Mouse (Mus musculus): ENCODE measurements around the gene Dock2. TPM values are rescaled to one million over a fixed set of nuclear protein-coding genes. Genes with fewer than 3 reads are reported as not detected.

The Dock2 gene
- total RNA-seq, 2 experiments from 2014 or later = 153 to 218 TPM

GRCm38 (mm10) chr11:34228758-34229364 lies 554.8 kb downstream of the Dock2 start:
- ATAC-seq (ENCODE audit: poor library complexity, severe bottlenecking) = peak; percentile 51

- no peak for ATAC-seq (ENCODE audit: poor library complexity, severe bottlenecking)
Measured at GRCm38 (mm10) chr11:34227180-34227579, 556.5 kb downstream of the Dock2 start.

DNA sequence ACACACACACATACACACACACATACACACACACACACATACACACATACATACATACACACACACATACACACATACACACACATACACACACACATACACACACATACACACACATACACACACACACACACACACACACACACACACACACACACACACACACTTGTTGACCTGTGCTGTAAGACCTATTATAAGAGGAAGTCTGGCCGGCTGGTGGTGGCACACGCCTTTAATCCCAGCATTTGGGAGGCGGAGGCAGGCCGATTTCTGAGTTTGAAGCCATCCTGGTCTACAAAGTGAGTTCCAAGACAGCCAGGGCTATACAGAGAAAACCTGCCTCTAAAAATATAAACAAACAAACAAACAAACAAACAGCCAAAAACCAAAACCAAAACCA lies 563.1 kb downstream of the Dock2 start:
- peak; percentile 73 for ATAC-seq (ENCODE audit: poor library complexity, severe bottlenecking)

DNA sequence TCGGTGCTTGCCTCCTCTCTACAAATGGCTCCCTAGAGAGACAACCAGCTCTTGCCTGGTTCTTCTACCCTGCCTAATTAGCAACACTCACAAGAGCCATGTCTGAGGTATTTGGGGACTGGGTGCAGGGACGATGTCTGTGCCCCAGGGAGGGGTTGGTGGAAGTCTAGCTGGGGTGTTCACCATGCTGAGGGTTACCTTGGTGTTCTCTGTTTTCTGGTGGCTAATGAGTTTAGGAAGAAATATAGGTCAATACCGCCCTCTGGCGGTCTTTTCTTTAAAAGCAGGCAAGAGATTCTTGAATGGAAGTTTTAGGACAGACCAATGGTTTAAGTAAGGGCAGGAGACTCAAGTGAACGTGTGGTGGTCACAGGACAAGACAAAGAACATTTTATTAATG lies 570.8 kb downstream of the Dock2 start:
- peak; percentile 35; the same call in 1 of the 2 replicates for ATAC-seq (ENCODE audit: poor library complexity, severe bottlenecking)

DNA sequence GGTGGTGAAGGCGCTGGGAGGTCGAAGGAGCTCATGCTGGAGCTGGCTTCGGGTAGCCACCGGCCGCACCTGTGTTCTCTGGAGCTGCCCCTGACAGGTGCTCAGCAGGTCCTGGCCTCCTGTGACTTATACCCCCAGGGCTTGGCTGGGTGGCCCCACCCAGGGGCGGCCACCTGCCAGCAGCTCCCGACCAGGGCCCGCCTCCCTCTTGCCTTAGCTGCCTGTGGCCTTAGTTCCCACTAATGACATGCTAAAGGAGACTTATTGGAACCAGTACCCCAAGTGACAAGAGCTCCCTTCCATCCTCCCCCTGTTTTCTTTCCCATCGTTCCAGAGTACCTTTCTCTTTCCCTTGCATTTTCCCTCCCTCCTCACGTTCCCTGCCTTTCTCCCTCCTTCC lies 575.7 kb downstream of the Dock2 start, which contains the start of gene Foxi1:
Foxi1 (minus strand) TSS at position 101 of the 400 bp plus-strand sequence.
- no peak for ATAC-seq (ENCODE audit: poor library complexity, severe bottlenecking)

DNA sequence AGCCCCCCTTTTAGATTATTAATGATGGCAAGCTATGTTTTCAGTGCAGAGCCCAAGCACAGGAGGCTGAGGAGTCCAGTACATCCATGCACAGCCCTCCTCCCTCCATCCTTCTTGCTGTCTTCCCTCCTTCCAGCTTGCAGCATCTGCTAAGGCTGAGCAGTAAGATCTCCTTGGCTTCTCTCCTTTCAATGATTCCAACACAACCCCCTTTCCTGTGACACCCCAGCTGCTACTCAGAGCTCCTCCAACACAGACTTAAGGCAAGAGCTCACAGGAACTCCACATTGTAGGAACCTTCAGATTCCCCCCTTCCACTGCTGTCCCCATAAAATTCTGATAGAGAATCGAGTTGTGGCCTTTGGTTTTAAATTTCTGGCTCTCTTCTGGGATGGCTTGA lies 580.9 kb downstream of the Dock2 start:
- no peak for ATAC-seq (ENCODE audit: poor library complexity, severe bottlenecking)

DNA sequence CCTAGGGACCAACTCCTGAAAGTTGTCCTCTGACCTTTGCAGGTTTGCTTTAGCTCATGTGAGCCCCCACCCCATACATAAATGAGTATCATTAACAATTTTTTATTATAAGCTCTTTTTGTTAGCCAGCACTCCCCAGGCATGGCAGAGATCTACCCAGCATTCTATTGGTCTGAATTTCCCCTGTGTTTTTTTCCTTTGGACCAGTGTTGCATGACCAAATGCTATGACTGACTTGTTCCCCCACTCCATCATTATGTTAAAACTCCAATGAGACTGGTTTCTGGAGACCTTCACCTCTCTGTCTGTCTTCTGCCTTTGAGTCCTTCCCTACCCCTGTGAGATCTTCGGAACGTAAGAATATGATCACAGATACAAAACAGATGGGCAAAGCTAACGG lies 588.5 kb downstream of the Dock2 start:
- no peak for ATAC-seq (ENCODE audit: poor library complexity, severe bottlenecking)

GRCm38 (mm10) chr11:34194158-34194941 lies 589.3 kb downstream of the Dock2 start:
- ATAC-seq (ENCODE audit: poor library complexity, severe bottlenecking) = no peak

- ATAC-seq (ENCODE audit: poor library complexity, severe bottlenecking) = no peak
Measured at GRCm38 (mm10) chr11:34193658-34194057, 590.0 kb downstream of the Dock2 start.

DNA sequence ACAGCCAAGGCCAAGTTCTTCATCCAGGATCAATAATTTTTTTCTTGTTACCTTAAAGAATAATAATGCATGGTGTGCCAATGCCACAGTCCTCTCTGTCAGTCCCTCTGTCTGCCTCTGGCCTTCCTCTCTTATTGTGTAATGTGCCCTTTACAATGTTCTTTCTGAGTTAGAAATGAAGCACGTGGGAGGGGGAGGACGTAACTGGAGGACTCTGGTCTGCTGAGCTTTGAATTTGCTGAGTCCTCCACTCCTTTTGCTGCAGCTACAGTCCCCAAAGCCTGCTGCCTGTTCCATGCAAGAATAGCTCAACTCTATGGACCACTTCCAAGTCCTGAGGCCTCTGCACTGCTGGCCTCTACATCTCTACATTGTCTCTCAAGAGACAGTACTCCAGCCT lies 599.4 kb downstream of the Dock2 start:
- no peak for ATAC-seq (ENCODE audit: poor library complexity, severe bottlenecking)

GRCm38 (mm10) chr11:34181214-34182117 lies 602.2 kb downstream of the Dock2 start:
- no peak for ATAC-seq (ENCODE audit: poor library complexity, severe bottlenecking)

DNA sequence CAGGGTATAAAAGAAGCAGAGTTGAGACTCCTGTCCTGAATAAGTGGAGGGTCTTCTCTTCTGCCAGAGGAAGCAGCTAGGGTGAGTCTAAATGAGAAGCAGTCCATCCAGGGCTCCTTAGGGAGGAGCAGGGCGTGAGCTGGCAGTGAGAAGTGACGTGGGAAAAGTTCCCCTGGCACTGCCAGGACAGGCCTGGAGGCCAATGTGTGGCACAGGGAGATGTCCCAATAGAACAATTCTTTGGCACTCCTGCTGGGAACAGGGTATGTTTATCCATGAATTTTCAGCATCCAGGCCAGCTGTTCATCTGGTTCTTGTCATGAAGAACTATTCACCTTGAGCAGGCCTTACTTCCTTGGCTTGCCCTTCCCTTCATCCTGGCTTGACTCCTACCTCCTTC lies 604.9 kb downstream of the Dock2 start:
- ATAC-seq (ENCODE audit: poor library complexity, severe bottlenecking) = no peak

Other genes starting within 250 kb of the Dock2 start
- gene Spdl1, start 49.7 kb upstream of the Dock2 start, total RNA-seq (2015) = 18.7 and 25.8 TPM in 2 replicates
- gene Spdl1, start 49.7 kb upstream of the Dock2 start, total RNA-seq (2017) = 30.3 and 35.6 TPM in 2 replicates